Mouse (Mus musculus) spleen, adult 2 months (tissue): ENCODE data around the gene H2afy2. TPM values are rescaled to one million over a fixed set of nuclear protein-coding genes. Genes with fewer than 3 reads are reported as not detected.

ENCODE experiments used
- DNase-seq, 2 experiments: peaks; one replicate each; pipeline versions ENCODE4 v3.0.0 to v3.0.0-alpha.2; 2012 to 2021; ENCODE audit warnings: low spot score in 2 of 2, low read depth in 1 of 2
- H3K27ac ChIP-seq: fragments of 200-500 bp; 2 replicates; pipeline ENCODE4 v1.5.1; 2012; ENCODE audit warnings: low read length, inconsistent platforms; ENCODE audit not compliant: insufficient read depth
- H3K27me3 ChIP-seq: fragments of 200-500 bp; 2 replicates; pipeline ENCODE4 v1.6.1; 2012; ENCODE audit warnings: mild to moderate bottlenecking, moderate library complexity, low read length, inconsistent platforms; ENCODE audit not compliant: control insufficient read depth, insufficient read depth
- H3K36me3 ChIP-seq: fragments of 200-500 bp; 2 replicates; pipeline ENCODE4 v1.6.1; 2012; ENCODE audit warnings: mild to moderate bottlenecking, low read length, inconsistent platforms; ENCODE audit not compliant: control insufficient read depth, insufficient read depth
- H3K4me1 ChIP-seq: fragments of 200-500 bp; 2 replicates; pipeline ENCODE4 v1.6.1; 2011; ENCODE audit warnings: inconsistent platforms; ENCODE audit not compliant: control insufficient read depth, insufficient read depth, insufficient read length
- H3K4me3 ChIP-seq: fragments of 200-500 bp; 2 replicates; pipeline ENCODE4 v1.5.1; 2011; ENCODE audit warnings: mild to moderate bottlenecking, inconsistent platforms; ENCODE audit not compliant: insufficient read depth, insufficient read length; ENCODE audit errors: extremely low read depth
- CTCF ChIP-seq: fragments of 200-500 bp; IDR thresholded peaks from 2 replicates; pipeline ENCODE4 v1.5.1; 2011; ENCODE audit warnings: mild to moderate bottlenecking, inconsistent platforms; ENCODE audit not compliant: insufficient read depth, insufficient read length, insufficient replicate concordance; ENCODE audit errors: extremely low read depth
- POLR2A ChIP-seq: fragments of 200-500 bp; IDR thresholded peaks from 2 replicates; pipeline ENCODE4 v1.6.1; 2011; ENCODE audit warnings: low read depth, low read length, inconsistent platforms
- WGBS: fragments of 180-500 bp; shearing (Covaris S2); methylation state at CpG from one replicate; pipeline ENCODE4 v1.1.7; 2018; 5-methylcytosine and 5-hydroxymethylcytosine counted together
- polyA plus RNA-seq: library from polyadenylated mRNA; depleted of rRNA; stranded (reverse); fragments of >200 nt; gene quantifications from 2 replicates; pipeline ENCODE4 v1.2.3, GENCODE M21; 2012

Gene H2afy2
- polyA plus RNA-seq, 1 experiment: 0.78 TPM

GRCm38 (mm10) chr10:61706412-61707375 is 77.3 kb downstream of the H2afy2 start:
- Histone ChIP-seq H3K4me1 (no peaks in the 10 kb centered on the region), H3K36me3 (peaks cover 8% of the 10 kb centered on the region), H3K4me3 (no peak overlapping the region), H3K27me3 (no peaks in the 10 kb centered on the region), H3K27ac (no peak overlapping the region)
- DNase-seq: no peak
- TF ChIP-seq POLR2A: no peak
- TF ChIP-seq CTCF: no peak
- WGBS: 83% methylated on average over 6 of the region's 6 CpGs

GRCm38 (mm10) chr10:61704663-61705062 is 79.3 kb downstream of the H2afy2 start:
- no peak overlapping the region for H3K27ac ChIP-seq
- TF ChIP-seq POLR2A (no peak), CTCF (no peak)
- no peaks in the 10 kb centered on the region for H3K27me3 ChIP-seq
- 87% methylated on average over 4 of the region's 4 CpGs for WGBS
- no peaks in the 10 kb centered on the region for H3K4me1 ChIP-seq
- H3K4me3 ChIP-seq: no peak overlapping the region
- DNase-seq: no peak
- H3K36me3 ChIP-seq: peaks cover 13% of the 10 kb centered on the region

- Histone ChIP-seq H3K27ac (no peak overlapping the region), H3K36me3 (peaks cover 11% of the 10 kb centered on the region), H3K27me3 (no peaks in the 10 kb centered on the region), H3K4me1 (peaks cover 14% of the 10 kb centered on the region), H3K4me3 (no peak overlapping the region)
- DNase-seq: no peak
- no peak for TF ChIP-seq POLR2A
- TF ChIP-seq CTCF: no peak
- WGBS: 87% methylated on average over 2 of the region's 2 CpGs
These were observed 86.9 kb downstream of the H2afy2 start for GRCm38 (mm10) chr10:61697028-61697427.

- H3K4me1 ChIP-seq: peaks cover 14% of the 10 kb centered on the region
- no peak for DNase-seq
These were observed 87.5 kb downstream of the H2afy2 start for GRCm38 (mm10) chr10:61696560-61696823.

GRCm38 (mm10) chr10:61695703-61696559 is 88.0 kb downstream of the H2afy2 start:
- peaks cover 14% of the 10 kb centered on the region for H3K4me1 ChIP-seq
- 1% methylated on average over 105 of the region's 111 CpGs for WGBS
- DNase-seq: peak in 1 of 2 experiments; percentile 10
- peak overlapping the region; percentile 19 for H3K27ac ChIP-seq
- H3K4me3 ChIP-seq: peak overlapping the region; percentile 85
- peaks cover 11% of the 10 kb centered on the region for H3K36me3 ChIP-seq
- TF ChIP-seq CTCF (no peak), POLR2A (no peak)
- H3K27me3 ChIP-seq: no peaks in the 10 kb centered on the region

More at GRCm38 (mm10) chr10:61696560-61696823, 87.5 kb downstream of the H2afy2 start:
- Histone ChIP-seq H3K4me3 (peak overlapping the region; percentile 85; the same call in 1 of the 2 replicates), H3K36me3 (peaks cover 9% of the 10 kb centered on the region), H3K27me3 (no peaks in the 10 kb centered on the region), H3K27ac (no peak overlapping the region)
- 19% methylated on average over 19 of the region's 19 CpGs for WGBS
- TF ChIP-seq CTCF: no peak
- no peak for TF ChIP-seq POLR2A

GRCm38 (mm10) chr10:61694870-61695670 is 88.9 kb downstream of the H2afy2 start, which contains the start of gene Tysnd1:
Gene Tysnd1 (plus strand): TSS chr10:61695514.
- peak within 1 kb of the TSS; percentile 85 for H3K4me3 ChIP-seq
- H3K4me1 ChIP-seq: peaks cover 14% of the 10 kb centered on the region
- peak within 1 kb of the TSS; percentile 19 for H3K27ac ChIP-seq
- peaks cover 11% of the 10 kb centered on the region for H3K36me3 ChIP-seq
- DNase-seq: peak; percentile 87 to 92
- TF ChIP-seq CTCF: no peak
- peak; percentile 33; the same call in 1 of the 2 replicates for TF ChIP-seq POLR2A
- whole genome bisulfite sequencing: 1% methylated on average over 42 of the region's 42 CpGs
- no peaks in the 10 kb centered on the region for H3K27me3 ChIP-seq
